Mouse (Mus musculus) gastrocnemius, postnatal 14 days (tissue): ENCODE measurements around the gene Dqx1. TPM values are rescaled to one million over a fixed set of nuclear protein-coding genes. Genes with fewer than 3 reads are reported as not detected.

Experiments used
- DNase-seq: peaks from one replicate; pipeline ENCODE4 v3.0.0; 2021; ENCODE audit warnings: mixed read lengths
- intact Hi-C: fragments of 180-260 bp; cut with DNase I; formaldehyde crosslinking; loops from one replicate; pipeline ENCODE4 v1.15.1; 2025; ENCODE audit warnings: low total_unique reads
- microRNA-seq, 2 experiments: library from miRNA; unstranded; fragments of <30 nt; microRNA quantifications; one replicate each; pipeline ENCODE4 v1.2.0; 2021
- total RNA-seq, 2 experiments: library from RNA; stranded (reverse); gene quantifications; 2 replicates each; pipeline ENCODE4 v1.2.3; 2021

The Dqx1 gene
- total RNA-seq, 2 experiments from 2014 or later: 0.27 to 0.35 TPM

- intact Hi-C loops: loop anchor here (5.0 kb wide), 1 partner anchor 99 kb away; no protein-coding TSS in a partner anchor
- peak; percentile 88 for DNase-seq
Observed at GRCm38 (mm10) chr6:83101316-83101687, 43.7 kb downstream of the Dqx1 start, which contains the start of the genes Ccdc142 and Gm42688. Gene Ccdc142 (plus strand): TSS chr6:83101601. Gene Gm42688 (plus strand): TSS chr6:83101617.

GRCm38 (mm10) chr6:83101688-83102556, 44.3 kb downstream of the Dqx1 start:
- intact Hi-C loops: loop anchor here (5.0 kb wide), 1 partner anchor 100 kb away; no protein-coding TSS in a partner anchor

GRCm38 (mm10) chr6:83103130-83103650, 45.5 kb downstream of the Dqx1 start:
- intact Hi-C loops: loop anchor here (5.0 kb wide), 1 partner anchor 101 kb away; no protein-coding TSS in a partner anchor
- DNase-seq: no peak

More at GRCm38 (mm10) chr6:83101688-83102556, 44.3 kb downstream of the Dqx1 start:
- DNase-seq: peak; percentile 76

- no peak for DNase-seq
- intact Hi-C loops: loop anchor here (5.0 kb wide), 1 partner anchor 102 kb away; no protein-coding TSS in a partner anchor
Observed at GRCm38 (mm10) chr6:83104158-83104557, 46.5 kb downstream of the Dqx1 start.

GRCm38 (mm10) chr6:83107566-83108400, 50.1 kb downstream of the Dqx1 start:
- peak; percentile 84 for DNase-seq
- intact Hi-C loops: no loop called here

- peak; percentile 83 for DNase-seq
- intact Hi-C loops: no loop called here
Observed at GRCm38 (mm10) chr6:83108762-83109668, 51.4 kb downstream of the Dqx1 start, which contains the start of gene Mrpl53. Gene Mrpl53 (plus strand): TSS chr6:83109040.

- DNase-seq: no peak
- intact Hi-C loops: no loop called here
Observed at GRCm38 (mm10) chr6:83111510-83112136, 54.0 kb downstream of the Dqx1 start.

- DNase-seq: peak; percentile 96
- intact Hi-C loops: loop anchor here (5.0 kb wide), 1 partner anchor 47 kb away; no protein-coding TSS in a partner anchor
Observed at GRCm38 (mm10) chr6:83115011-83115671, 57.5 kb downstream of the Dqx1 start, which contains the start of gene Mogs. Gene Mogs (plus strand): TSS chr6:83115496.

- DNase-seq: no peak
- intact Hi-C loops: loop anchor here (5.0 kb wide), 1 partner anchor 46 kb away; no protein-coding TSS in a partner anchor
Observed at GRCm38 (mm10) chr6:83115682-83116372, 58.2 kb downstream of the Dqx1 start.

- no peak for DNase-seq
- intact Hi-C loops: loop anchor here (5.0 kb wide), 1 partner anchor 46 kb away; no protein-coding TSS in a partner anchor
Observed at GRCm38 (mm10) chr6:83116373-83117164, 58.9 kb downstream of the Dqx1 start.

Small RNA genes lying within 50 kb of the gene (microRNA-seq; reads per million reads assigned to microRNA genes)
- gene Mir3470a: 0 reads per million in 2 experiments
- gene Mir7040: 0 reads per million in 2 experiments

Other genes starting within 250 kb of the Dqx1 start
- under 1 TPM; 0.16 to 0.71 TPM for gene Sema4f, start 118.1 kb upstream of the Dqx1 start, total RNA-seq
- 1 to 10 TPM in 1 of 2 experiments, under 1 TPM in 1; 0.82 to 1.1 TPM for gene M1ap, start 110.9 kb upstream of the Dqx1 start, total RNA-seq
- gene Dok1, start 24.4 kb upstream of the Dqx1 start, total RNA-seq: 1 to 10 TPM; 5.0 to 7.1 TPM
- 1 to 10 TPM; 6.9 to 7.4 TPM for gene Loxl3, start 23.7 kb upstream of the Dqx1 start, total RNA-seq
- 10 to 100 TPM; 60.2 to 65.8 TPM for gene Aup1, start 3.3 kb upstream of the Dqx1 start, total RNA-seq
- gene Htra2, start 2.6 kb upstream of the Dqx1 start, total RNA-seq: 10 to 100 TPM; 20.0 to 21.7 TPM
- not detected for gene Tlx2, start 12.4 kb downstream of the Dqx1 start, total RNA-seq
- gene Pcgf1, start 20.0 kb downstream of the Dqx1 start, total RNA-seq: 1 to 10 TPM; 6.8 to 7.0 TPM
- gene Lbx2, start 28.5 kb downstream of the Dqx1 start, total RNA-seq: under 1 TPM in 1 of 2 experiments, not detected in 1; 0.49 TPM
- 1 to 10 TPM in 1 of 2 experiments, not detected in 1; 1.2 TPM for gene Ccdc142, start 43.8 kb downstream of the Dqx1 start, total RNA-seq
- gene Gm42688, start 43.8 kb downstream of the Dqx1 start, total RNA-seq: under 1 TPM; 0.88 to 1.00 TPM
- gene Mrpl53, start 51.2 kb downstream of the Dqx1 start, total RNA-seq: 100 to 1,000 TPM; 100 to 117 TPM
- 1 to 10 TPM; 6.8 to 8.8 TPM for gene Mogs, start 57.7 kb downstream of the Dqx1 start, total RNA-seq
- 10 to 100 TPM; 48.2 to 50.5 TPM for gene Wbp1, start 63.7 kb downstream of the Dqx1 start, total RNA-seq
- 10 to 100 TPM; 14.5 to 15.2 TPM for gene Ino80b, start 67.6 kb downstream of the Dqx1 start, total RNA-seq
- gene Rtkn, start 77.6 kb downstream of the Dqx1 start, total RNA-seq: 10 to 100 TPM; 13.0 to 16.5 TPM
- 1 to 10 TPM; 1.2 to 2.0 TPM for gene Wdr54, start 98.6 kb downstream of the Dqx1 start, total RNA-seq
- not detected for gene 1700003E16Rik, start 98.6 kb downstream of the Dqx1 start, total RNA-seq
- gene Dctn1, start 108.1 kb downstream of the Dqx1 start, total RNA-seq: 100 to 1,000 TPM; 116 to 120 TPM
- gene Slc4a5, start 162.0 kb downstream of the Dqx1 start, total RNA-seq: not detected